Mouse (Mus musculus) C2C12 (cell line): ENCODE results near the gene Abhd10. TPM values are rescaled to one million over a fixed set of nuclear protein-coding genes. Genes with fewer than 3 reads are reported as not detected.

Source experiments
- H3K27me3 ChIP-seq: one replicate; pipeline ENCODE4 v1.6.1; 2011; ENCODE audit not compliant: control insufficient read depth, insufficient read depth, insufficient read length
- H3K36me3 ChIP-seq: one replicate; pipeline ENCODE4 v1.6.1; 2011; ENCODE audit not compliant: control insufficient read depth, insufficient read depth
- H3K4me3 ChIP-seq: one replicate; pipeline ENCODE4 v1.5.1; 2011; ENCODE audit warnings: mild to moderate bottlenecking, control low read depth; ENCODE audit not compliant: poor library complexity, insufficient read depth, severe bottlenecking
- H3K79me2 ChIP-seq: one replicate; pipeline ENCODE4 v1.6.1; 2011; ENCODE audit not compliant: control insufficient read depth, insufficient read depth
- H3K79me3 ChIP-seq: one replicate; pipeline ENCODE4 v1.6.1; 2011; ENCODE audit warnings: low read depth, control low read depth
- H3ac ChIP-seq: one replicate; pipeline ENCODE3; 2011; ENCODE audit warnings: low read depth; ENCODE audit not compliant: control insufficient read depth, insufficient read length
- CEBPB ChIP-seq: IDR thresholded peaks from one replicate; pipeline ENCODE4 v1.6.1; 2011; ENCODE audit warnings: low read depth, mild to moderate bottlenecking, control low read depth, moderate library complexity
- CTCF ChIP-seq: IDR thresholded peaks from one replicate; pipeline ENCODE4 v1.5.1; 2011; ENCODE audit not compliant: control insufficient read depth, insufficient read depth, insufficient read length
- FOSL1 ChIP-seq: IDR thresholded peaks from one replicate; pipeline ENCODE4 v1.8.0; 2011; ENCODE audit warnings: mild to moderate bottlenecking, low read length; ENCODE audit not compliant: poor library complexity, insufficient read depth, severe bottlenecking
- MAX ChIP-seq: IDR thresholded peaks from one replicate; pipeline ENCODE4 v1.6.1; 2011; ENCODE audit warnings: mild to moderate bottlenecking, control low read depth
- MYOD1 ChIP-seq: IDR thresholded peaks from one replicate; pipeline ENCODE4 v1.6.1; 2011; ENCODE audit warnings: low read depth; ENCODE audit not compliant: control insufficient read depth, insufficient read length
- MYOG ChIP-seq: IDR thresholded peaks from one replicate; pipeline ENCODE4 v1.6.1; 2011; ENCODE audit not compliant: control insufficient read depth, insufficient read length; ENCODE audit errors: extremely low read depth
- USF1 ChIP-seq: IDR thresholded peaks from one replicate; pipeline ENCODE4 v1.6.1; 2011; ENCODE audit warnings: low read depth, mild to moderate bottlenecking, control low read depth, moderate library complexity
- polyA plus RNA-seq: library from polyadenylated mRNA; unstranded; fragments of >200 nt; fragmentation: generic; extraction: Trizol; gene quantifications from one replicate; pipeline ENCODE4 v1.2.1, GENCODE M21; 2012; ENCODE audit warnings: missing spikeins

Abhd10 gene
- polyA plus RNA-seq, 1 experiment, result 7.6 TPM

- no peak overlapping the region for H3K4me3 ChIP-seq
- TF ChIP-seq MYOG (no peak), CEBPB (no peak), CTCF (no peak), FOSL1 (no peak), MYOD1 (no peak), MAX (no peak), USF1 (no peak)
- H3K27me3 ChIP-seq, result peaks cover 5% of the 10 kb centered on the region
- no peaks in the 10 kb centered on the region for H3K36me3 ChIP-seq
- H3ac ChIP-seq, result no peak overlapping the region
- no peaks in the 10 kb centered on the region for H3K79me3 ChIP-seq
- no peaks in the 10 kb centered on the region for H3K79me2 ChIP-seq
Observed at GRCm38 (mm10) chr16:45690178-45690577, 52.6 kb downstream of the Abhd10 start.

GRCm38 (mm10) chr16:45686833-45687232 lies 55.9 kb downstream of the Abhd10 start:
- no peaks in the 10 kb centered on the region for H3K36me3 ChIP-seq
- H3K4me3 ChIP-seq, result no peak overlapping the region
- no peaks in the 10 kb centered on the region for H3K79me2 ChIP-seq
- no peak for TF ChIP-seq MYOD1
- no peak for TF ChIP-seq CEBPB
- TF ChIP-seq CTCF, result no peak
- no peak for TF ChIP-seq FOSL1
- H3K79me3 ChIP-seq, result no peaks in the 10 kb centered on the region
- H3ac ChIP-seq, result no peak overlapping the region
- H3K27me3 ChIP-seq, result peaks cover 5% of the 10 kb centered on the region

- Histone ChIP-seq H3K4me3 (no peak overlapping the region), H3K79me2 (no peaks in the 10 kb centered on the region), H3K27me3 (peaks cover 5% of the 10 kb centered on the region), H3K36me3 (no peaks in the 10 kb centered on the region), H3ac (no peak overlapping the region), H3K79me3 (no peaks in the 10 kb centered on the region)
- no peak for TF ChIP-seq FOSL1
- TF ChIP-seq MYOD1, result no peak
- TF ChIP-seq MAX, result no peak
- TF ChIP-seq CTCF, result no peak
- TF ChIP-seq CEBPB, result no peak
- TF ChIP-seq MYOG, result no peak
- no peak for TF ChIP-seq USF1
Observed at GRCm38 (mm10) chr16:45685295-45685694, 57.5 kb downstream of the Abhd10 start.

DNA sequence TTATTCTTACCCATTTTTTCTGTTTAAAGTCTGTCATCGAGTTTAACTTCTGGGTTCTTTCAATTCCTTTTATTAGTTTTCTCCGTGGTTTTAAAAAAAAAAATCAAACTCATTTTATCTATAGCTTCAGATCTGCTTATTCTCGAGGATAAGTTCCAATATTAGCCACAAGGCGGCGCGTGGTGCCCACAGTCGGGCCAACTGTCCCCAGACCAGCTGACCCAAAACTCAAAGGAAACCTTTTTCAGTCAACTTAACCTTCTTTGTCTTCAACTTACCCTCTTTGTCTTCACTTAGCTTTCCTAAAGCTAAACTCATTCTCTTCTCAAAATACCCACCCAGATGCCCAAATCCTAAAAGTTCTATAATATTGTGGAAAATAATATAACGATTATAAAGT lies 57.9 kb downstream of the Abhd10 start:
- no peak overlapping the region for H3ac ChIP-seq
- H3K79me3 ChIP-seq, result no peaks in the 10 kb centered on the region
- no peak overlapping the region for H3K4me3 ChIP-seq
- no peaks in the 10 kb centered on the region for H3K36me3 ChIP-seq
- H3K27me3 ChIP-seq, result peaks cover 5% of the 10 kb centered on the region
- peak; percentile 19 for TF ChIP-seq CTCF
- TF ChIP-seq MYOG, result no peak
- H3K79me2 ChIP-seq, result no peaks in the 10 kb centered on the region

Other genes starting within 250 kb of the Abhd10 start
- not detected for gene Gm609, start 250.0 kb downstream of the Abhd10 start, polyA plus RNA-seq
- gene Gm17783, start 210.9 kb downstream of the Abhd10 start, polyA plus RNA-seq, result not detected
- not detected for gene Slc9c1, start 207.6 kb downstream of the Abhd10 start, polyA plus RNA-seq
- not detected for gene Gcsam, start 132.6 kb downstream of the Abhd10 start, polyA plus RNA-seq
- gene BC016579, start 88.9 kb downstream of the Abhd10 start, polyA plus RNA-seq, result not detected
- gene Tmprss7, start 49.3 kb downstream of the Abhd10 start, polyA plus RNA-seq, result not detected
- gene Tagln3, start 18.3 kb downstream of the Abhd10 start, polyA plus RNA-seq, result 0.09 TPM
- 33.0 TPM for gene Phldb2, start 210.6 kb upstream of the Abhd10 start, polyA plus RNA-seq